Mouse (Mus musculus) right cerebral cortex, adult 2 months (tissue): ENCODE results near the gene Plxna1.

Source experiments
- DNase-seq, 2 experiments: peaks; one replicate each; pipeline ENCODE4 v3.0.0; 2021 to 2022; ENCODE audit warnings: low spot score in 2 of 2

The Plxna1 gene

GRCm38 (mm10) chr6:89283095-89283494 is 79.3 kb downstream of the Plxna1 start:
- DNase-seq, result no peak

- DNase-seq, result no peak
Observed at GRCm38 (mm10) chr6:89282626-89283025, 79.8 kb downstream of the Plxna1 start.

DNA sequence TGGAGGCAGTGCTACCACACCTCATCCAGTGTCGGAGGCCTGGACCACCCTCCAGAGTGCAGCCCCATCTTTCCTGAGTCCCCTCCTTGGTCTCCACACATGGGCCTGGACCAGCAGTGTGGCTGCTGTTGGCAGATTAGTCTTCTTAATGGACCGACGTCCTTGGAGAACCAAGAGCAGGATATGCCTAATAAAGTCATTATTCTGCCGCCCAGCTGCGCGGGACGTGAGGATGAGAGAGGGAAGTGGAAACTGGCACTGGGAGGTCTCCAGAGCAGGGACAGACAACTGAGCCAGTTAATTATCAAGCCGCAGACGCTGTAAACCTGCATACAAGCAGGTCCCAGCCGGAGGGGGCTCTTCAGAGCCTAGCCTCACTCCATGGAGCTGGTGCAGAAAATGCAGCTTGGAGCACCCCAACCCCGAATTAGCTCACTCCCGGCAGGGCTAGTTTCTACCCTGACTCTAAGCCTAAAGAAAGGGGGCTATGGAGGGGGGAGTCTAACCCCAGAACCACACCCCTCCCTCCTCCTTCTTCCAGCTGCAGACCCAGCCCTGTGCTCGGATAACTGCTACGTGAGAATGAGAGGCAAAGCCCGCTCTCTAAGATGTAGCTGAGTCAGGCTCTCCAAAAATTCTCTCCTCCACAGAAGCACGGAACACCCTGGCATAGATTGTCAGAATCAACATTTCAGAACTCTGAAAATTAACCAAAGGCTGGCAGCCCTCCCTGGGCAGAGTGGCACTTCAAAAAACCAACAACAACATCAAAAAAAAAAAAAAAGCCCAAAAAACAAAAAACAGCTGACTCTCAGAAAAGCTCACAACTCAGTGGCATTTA is 80.7 kb downstream of the Plxna1 start:
- no peak for DNase-seq

DNA sequence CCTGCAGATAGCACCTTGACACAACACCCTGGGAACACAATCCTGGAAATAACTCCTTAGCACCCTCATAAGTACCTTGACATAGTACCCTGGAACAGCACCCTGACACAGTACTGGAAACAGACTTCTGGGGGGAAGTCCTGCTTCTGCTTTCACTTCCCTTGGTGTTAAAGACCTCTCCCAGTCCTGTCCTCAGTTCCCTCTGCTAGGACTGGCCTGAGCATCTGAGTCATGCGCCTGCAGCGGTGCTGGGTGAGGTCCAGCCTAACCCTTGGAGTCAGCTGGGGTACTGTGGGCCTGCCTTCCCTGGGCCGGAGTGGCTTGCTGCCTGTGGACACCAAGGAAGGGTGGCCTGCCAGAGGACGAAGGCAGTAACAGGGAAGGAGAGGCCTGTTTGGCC is 81.9 kb downstream of the Plxna1 start:
- no peak for DNase-seq

- no peak for DNase-seq
Observed at GRCm38 (mm10) chr6:89271731-89272475, 90.5 kb downstream of the Plxna1 start.

- DNase-seq, result no peak
Observed at GRCm38 (mm10) chr6:89267181-89267580, 95.2 kb downstream of the Plxna1 start.
